Comparison of ENCODE assay signal across 25 mouse cellular contexts in the genomic region with DNA sequence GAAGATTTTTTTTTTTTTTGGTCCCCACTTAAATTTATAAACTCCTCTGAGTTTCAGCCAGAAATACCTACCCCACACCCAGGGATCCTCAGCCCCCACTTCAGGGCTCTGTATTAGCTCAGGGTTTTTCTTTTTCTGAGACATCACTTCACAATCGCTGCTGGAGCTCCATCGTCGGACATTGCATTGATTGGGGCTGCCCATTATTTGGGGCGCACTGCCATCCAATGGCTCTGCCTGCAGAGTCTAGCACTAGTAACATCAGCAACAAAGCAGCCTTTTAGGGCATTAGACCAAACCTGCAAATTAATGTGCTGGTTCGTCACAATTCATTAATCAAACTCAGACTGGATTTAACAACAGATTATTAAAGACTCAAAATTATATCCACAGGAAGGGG. TPM values are rescaled to one million over a fixed set of nuclear protein-coding genes. Genes with fewer than 3 reads are reported as not detected.
DNase-seq lines count a peak whose midpoint lies in the region; ATAC-seq and TF ChIP-seq lines count a peak whose summit lies in the region.
"Had no signal": no experiment of that assay in that cellular context is flagged by ENCODE, and none has a peak within 500 bp of the region (broad histone marks: within the 10 kb centered on the region; RNA-seq: fewer than 3 reads in every experiment).

No protein-coding gene starts in this region.

- DNase-seq in hindbrain, embryonic 10.5 days (ENCODE audit: low spot score), result no peak
- DNase-seq in midbrain, postnatal 0 days (ENCODE audit: low spot score), result no peak
- no peak for DNase-seq in midbrain, embryonic 10.5 days (ENCODE audit: low spot score)
- peak; percentile 29 for DNase-seq in hindbrain, postnatal 0 days (ENCODE audit: low spot score)
- DNase-seq in left cerebral cortex, postnatal 36 days (ENCODE audit: low spot score in 2 of 2), result no peak
- DNase-seq in right cerebral cortex, postnatal 25 days, result no peak
- DNase-seq: adrenal gland, postnatal 14 days; cerebellum, adult 11-12 months; gastrocnemius, postnatal 14 days; heart, postnatal 14 days; kidney, adult 8-10 months; lung, postnatal 36 days; right cerebral cortex, adult 18-20 months; right cerebral cortex, postnatal 4 days; thymus, adult 2 months; thymus, postnatal 36 days had no signal

- H3K27ac ChIP-seq in hindbrain, embryonic 12.5 days, result no peak overlapping the region
- no peak overlapping the region for H3K27ac ChIP-seq in hindbrain, embryonic 10.5 days
- H3K27ac ChIP-seq in midbrain, postnatal 0 days (ENCODE audit: low read depth, low read length), result no peak overlapping the region
- H3K27ac ChIP-seq in midbrain, embryonic 10.5 days (replicated peaks), result no peak overlapping the region
- no peak overlapping the region for H3K27ac ChIP-seq in hindbrain, postnatal 0 days
- H3K27ac ChIP-seq: embryonic facial prominence, embryonic 13.5 days; left cerebral cortex, adult 2 months; limb, embryonic 13.5 days; lung, embryonic 15.5 days; midbrain, embryonic 13.5 days had no signal

- ATAC-seq in hindbrain, embryonic 12.5 days (ENCODE audit: low FRiP score), result peak; percentile 39; the same call in 1 of the 2 replicates
- no peak for ATAC-seq in midbrain, postnatal 0 days (ENCODE audit: low FRiP score)
- ATAC-seq in hindbrain, postnatal 0 days, result no peak
- ATAC-seq: CD4-positive, CD25-positive, alpha-beta regulatory T cell, adult 4 months; intestine, embryonic 16.5 days; midbrain, embryonic 13.5 days had no signal

- intact Hi-C loops in left cerebral cortex, postnatal 36 days (cut with DNase I), result no loop called here

- no peaks in the 10 kb centered on the region for H3K27me3 ChIP-seq in hindbrain, embryonic 12.5 days
- no peaks in the 10 kb centered on the region for H3K27me3 ChIP-seq in hindbrain, embryonic 10.5 days (ENCODE audit: insufficient read depth, poor library complexity, severe bottlenecking)
- H3K27me3 ChIP-seq in midbrain, postnatal 0 days (ENCODE audit: insufficient read depth, low read length), result no peaks in the 10 kb centered on the region
- H3K27me3 ChIP-seq in midbrain, embryonic 10.5 days (ENCODE audit: low read depth, poor library complexity, severe bottlenecking), result no peaks in the 10 kb centered on the region
- no peaks in the 10 kb centered on the region for H3K27me3 ChIP-seq in hindbrain, postnatal 0 days (ENCODE audit: insufficient read depth, low read length)
- H3K27me3 ChIP-seq: embryonic facial prominence, embryonic 13.5 days; lung, embryonic 15.5 days; midbrain, embryonic 13.5 days had no signal

- H3K36me3 ChIP-seq in hindbrain, embryonic 12.5 days, result no peaks in the 10 kb centered on the region
- no peaks in the 10 kb centered on the region for H3K36me3 ChIP-seq in hindbrain, embryonic 10.5 days
- H3K36me3 ChIP-seq in midbrain, postnatal 0 days (ENCODE audit: insufficient read depth, low read length), result no peaks in the 10 kb centered on the region
- no peaks in the 10 kb centered on the region for H3K36me3 ChIP-seq in midbrain, embryonic 10.5 days
- no peaks in the 10 kb centered on the region for H3K36me3 ChIP-seq in hindbrain, postnatal 0 days (ENCODE audit: insufficient read depth, low read length)
- H3K36me3 ChIP-seq: embryonic facial prominence, embryonic 13.5 days; limb, embryonic 13.5 days; lung, embryonic 15.5 days; midbrain, embryonic 13.5 days had no signal

- no peak overlapping the region for H3K9ac ChIP-seq in hindbrain, embryonic 12.5 days
- no peak overlapping the region for H3K9ac ChIP-seq in midbrain, postnatal 0 days (replicated peaks; ENCODE audit: low read length, poor library complexity, severe bottlenecking)
- no peak overlapping the region for H3K9ac ChIP-seq in hindbrain, postnatal 0 days (replicated peaks; ENCODE audit: low read length)
- H3K9ac ChIP-seq: embryonic facial prominence, embryonic 13.5 days; limb, embryonic 13.5 days; lung, embryonic 15.5 days; midbrain, embryonic 13.5 days had no signal

- H3K4me1 ChIP-seq in hindbrain, embryonic 12.5 days, result no peaks in the 10 kb centered on the region
- no peaks in the 10 kb centered on the region for H3K4me1 ChIP-seq in hindbrain, embryonic 10.5 days (replicated peaks)
- H3K4me1 ChIP-seq in midbrain, postnatal 0 days (ENCODE audit: insufficient read depth, low read length), result no peaks in the 10 kb centered on the region
- no peaks in the 10 kb centered on the region for H3K4me1 ChIP-seq in midbrain, embryonic 10.5 days
- no peaks in the 10 kb centered on the region for H3K4me1 ChIP-seq in hindbrain, postnatal 0 days (ENCODE audit: insufficient read depth, low read length)
- H3K4me1 ChIP-seq: embryonic facial prominence, embryonic 13.5 days; lung, embryonic 15.5 days had no signal

- 74% methylated on average over 5 of the region's 5 CpGs for WGBS in hindbrain, embryonic 12.5 days
- WGBS in hindbrain, embryonic 10.5 days, result 91% methylated on average over 5 of the region's 5 CpGs
- WGBS in midbrain, postnatal 0 days, result 67% methylated on average over 5 of the region's 5 CpGs
- WGBS in midbrain, embryonic 10.5 days, result 87% methylated on average over 5 of the region's 5 CpGs
- 62% methylated on average over 5 of the region's 5 CpGs for WGBS in hindbrain, postnatal 0 days

- H3K4me2 ChIP-seq in hindbrain, embryonic 12.5 days (replicated peaks), result no peak overlapping the region
- no peak overlapping the region for H3K4me2 ChIP-seq in midbrain, postnatal 0 days (ENCODE audit: low read depth, low read length, poor library complexity, severe bottlenecking)
- no peak overlapping the region for H3K4me2 ChIP-seq in hindbrain, postnatal 0 days (ENCODE audit: low read depth, low read length)
- H3K4me2 ChIP-seq: embryonic facial prominence, embryonic 13.5 days; limb, embryonic 13.5 days; liver, embryonic 11.5 days; lung, embryonic 15.5 days; midbrain, embryonic 13.5 days had no signal

- no peak overlapping the region for H3K4me3 ChIP-seq in hindbrain, embryonic 12.5 days
- no peak overlapping the region for H3K4me3 ChIP-seq in hindbrain, embryonic 10.5 days
- H3K4me3 ChIP-seq in midbrain, postnatal 0 days (ENCODE audit: low read depth, low read length), result no peak overlapping the region
- no peak overlapping the region for H3K4me3 ChIP-seq in midbrain, embryonic 10.5 days
- H3K4me3 ChIP-seq in hindbrain, postnatal 0 days (ENCODE audit: low read length), result no peak overlapping the region
- H3K4me3 ChIP-seq: embryonic facial prominence, embryonic 13.5 days; limb, embryonic 13.5 days; lung, embryonic 15.5 days; midbrain, embryonic 13.5 days had no signal

- no peaks in the 10 kb centered on the region for H3K9me3 ChIP-seq in hindbrain, embryonic 12.5 days (replicated peaks)
- H3K9me3 ChIP-seq in hindbrain, embryonic 10.5 days, result no peaks in the 10 kb centered on the region
- no peaks in the 10 kb centered on the region for H3K9me3 ChIP-seq in midbrain, postnatal 0 days (ENCODE audit: low read length)
- no peaks in the 10 kb centered on the region for H3K9me3 ChIP-seq in midbrain, embryonic 10.5 days (replicated peaks)
- H3K9me3 ChIP-seq in hindbrain, postnatal 0 days (ENCODE audit: low read length), result no peaks in the 10 kb centered on the region
- H3K9me3 ChIP-seq: embryonic facial prominence, embryonic 13.5 days; limb, embryonic 13.5 days; lung, embryonic 15.5 days had no signal

- TF ChIP-seq CTCF in midbrain, postnatal 0 days (IDR thresholded peaks at IDR 0.05), result peak; percentile 35
- TF ChIP-seq CTCF in hindbrain, postnatal 0 days (IDR thresholded peaks at IDR 0.05; ENCODE audit: low read depth), result no peak

RNA-seq across cellular contexts. Expression of gene Rwdd3, which starts 55.4 kb away (rescaled TPM):
- 5.3 and 6.9 TPM in 2 replicates for polyA plus RNA-seq in hindbrain, embryonic 12.5 days (2016; fragmentation: Nextera tagmentation; extraction: Ambion mirVana)
- 3.2 and 3.6 TPM in 2 replicates for polyA plus RNA-seq in hindbrain, embryonic 10.5 days (2016; fragmentation: Nextera tagmentation; extraction: Ambion mirVana)
- 5.6 and 11.3 TPM in 2 replicates for total RNA-seq in midbrain, postnatal 0 days (2014; rRNA removed)
- 10.0 and 10.2 TPM in 2 replicates for polyA plus RNA-seq in midbrain, postnatal 0 days (2015; fragmentation: Nextera tagmentation; extraction: Ambion mirVana)
- 3.9 and 5.3 TPM in 2 replicates for polyA plus RNA-seq in midbrain, embryonic 10.5 days (2016; fragmentation: Nextera tagmentation; extraction: Ambion mirVana)
- 4.6 and 5.8 TPM in 2 replicates for total RNA-seq in hindbrain, postnatal 0 days (2014; rRNA removed)
- 15.3 and 18.0 TPM in 2 replicates for polyA plus RNA-seq in hindbrain, postnatal 0 days (2015; fragmentation: Nextera tagmentation; extraction: Ambion mirVana)
- total RNA-seq in left cerebral cortex, postnatal 36 days (2021), result 10 to 100 TPM; 11.7 to 14.9 TPM
